Mouse (Mus musculus) CH12.LX (cell line): ENCODE measurements around the gene Olfr649. TPM values are rescaled to one million over a fixed set of nuclear protein-coding genes. Genes with fewer than 3 reads are reported as not detected.

Source experiments
- DNase-seq: peaks from one replicate; pipeline ENCODE4 v3.0.0-alpha.2; 2013; ENCODE audit errors: extremely low read depth
- H3K27ac ChIP-seq: 2 replicates; pipeline ENCODE4 v1.5.1; 2012; ENCODE audit warnings: low read depth, mild to moderate bottlenecking, control low read depth, moderate library complexity; ENCODE audit not compliant: insufficient read depth
- H3K27me3 ChIP-seq: replicated peaks from 2 replicates; pipeline ENCODE3; 2012; ENCODE audit warnings: inconsistent platforms
- H3K36me3 ChIP-seq, 2 experiments: replicated peaks in 1 of 2; 2 replicates each; pipeline versions ENCODE3 to v1.6.1; 2012; ENCODE audit warnings: inconsistent platforms in 1 of 2, low read length in 1 of 2, mild to moderate bottlenecking in 1 of 2, mixed read lengths in 1 of 2, moderate library complexity in 1 of 2; ENCODE audit not compliant: control insufficient read depth in 1 of 2, insufficient read depth in 1 of 2
- H3K4me1 ChIP-seq, 2 experiments: 2 replicates each; pipeline ENCODE4 v1.6.1; 2012; ENCODE audit warnings: inconsistent platforms in 1 of 2, moderate library complexity in 1 of 2; ENCODE audit not compliant: insufficient read depth in 2 of 2, control insufficient read depth in 1 of 2
- H3K4me2 ChIP-seq: 2 replicates; pipeline ENCODE4 v1.6.1; 2012; ENCODE audit warnings: low read depth, mild to moderate bottlenecking, control low read depth; ENCODE audit not compliant: poor library complexity, insufficient read depth, severe bottlenecking
- H3K4me3 ChIP-seq, 3 experiments: fragments of 150-350 bp in 1 of 3; sonication (generic) in 1 of 3; replicated peaks in 1 of 3; 2 replicates each; pipeline versions ENCODE3 to v1.5.1; 2011 to 2012; ENCODE audit warnings: low read depth in 2 of 3, low read length in 2 of 3, mild to moderate bottlenecking in 2 of 3, moderate library complexity in 2 of 3, control low read depth in 1 of 3, improper control_type of control experiment in 1 of 3, inconsistent platforms in 1 of 3, mixed read lengths in 1 of 3; ENCODE audit not compliant: poor library complexity in 1 of 3
- H3K79me2 ChIP-seq: replicated peaks from 2 replicates; pipeline ENCODE4 v1.6.1; 2012; ENCODE audit warnings: mild to moderate bottlenecking, moderate library complexity; ENCODE audit not compliant: control insufficient read depth, poor library complexity, insufficient read depth, severe bottlenecking; ENCODE audit errors: extremely low read depth
- H3K9ac ChIP-seq: 2 replicates; pipeline ENCODE4 v1.6.1; 2012; ENCODE audit warnings: low read depth, mild to moderate bottlenecking, control low read depth, moderate library complexity; ENCODE audit not compliant: insufficient read depth
- H3K9me3 ChIP-seq: replicated peaks from 2 replicates; pipeline ENCODE3; 2012; ENCODE audit warnings: low read length, inconsistent platforms, mixed read lengths
- BHLHE40 ChIP-seq: IDR thresholded peaks from 2 replicates; pipeline ENCODE4 v1.6.1; 2011; ENCODE audit warnings: mild to moderate bottlenecking, low read depth, low read length, improper control_type of control experiment
- CHD1 ChIP-seq: IDR thresholded peaks from 2 replicates; pipeline ENCODE4 v1.6.1; 2012; ENCODE audit warnings: low read depth, low read length, improper control_type of control experiment, inconsistent platforms
- CHD2 ChIP-seq: IDR thresholded peaks from 2 replicates; pipeline ENCODE4 v1.6.1; 2011; ENCODE audit warnings: low read length, improper control_type of control experiment
- ELF1 ChIP-seq: IDR thresholded peaks from 2 replicates; pipeline ENCODE4 v1.6.1; 2014; ENCODE audit warnings: low read depth, mild to moderate bottlenecking, inconsistent platforms, low read length, improper control_type of control experiment
- EP300 ChIP-seq: IDR thresholded peaks from 2 replicates; pipeline ENCODE4 v1.6.1; 2011; ENCODE audit warnings: low read length, improper control_type of control experiment
- GABPA ChIP-seq: IDR thresholded peaks from 2 replicates; pipeline ENCODE4 v1.6.1; 2012; ENCODE audit warnings: low read depth, low read length, improper control_type of control experiment, inconsistent platforms; ENCODE audit not compliant: insufficient replicate concordance
- HCFC1 ChIP-seq: IDR thresholded peaks from 2 replicates; pipeline ENCODE4 v1.6.1; 2012; ENCODE audit warnings: low read depth, mild to moderate bottlenecking, inconsistent platforms, low read length, improper control_type of control experiment
- IRF4 ChIP-seq: IDR thresholded peaks from 2 replicates; pipeline ENCODE4 v1.6.1; 2014; ENCODE audit warnings: low read depth, mild to moderate bottlenecking, inconsistent platforms, low read length, improper control_type of control experiment
- JUND ChIP-seq: conservative IDR thresholded peaks from 2 replicates; pipeline ENCODE4 v1.6.1; 2011; ENCODE audit warnings: low read depth, low read length, improper control_type of control experiment
- MAFK ChIP-seq: IDR thresholded peaks from 2 replicates; pipeline ENCODE4 v1.6.1; 2011; ENCODE audit warnings: low read length, improper control_type of control experiment; ENCODE audit not compliant: insufficient replicate concordance
- MAX ChIP-seq: IDR thresholded peaks from 2 replicates; pipeline ENCODE4 v1.6.1; 2011; ENCODE audit warnings: low read length, improper control_type of control experiment
- MAZ ChIP-seq: IDR thresholded peaks from 2 replicates; pipeline ENCODE4 v1.6.1; 2012; ENCODE audit warnings: low read depth, mild to moderate bottlenecking, inconsistent platforms, low read length, improper control_type of control experiment, moderate library complexity
- MEF2A ChIP-seq: IDR thresholded peaks from 2 replicates; pipeline ENCODE4 v1.6.1; 2014; ENCODE audit warnings: low read depth, mild to moderate bottlenecking, inconsistent platforms, low read length, improper control_type of control experiment, borderline replicate concordance
- MXI1 ChIP-seq: IDR thresholded peaks from 2 replicates; pipeline ENCODE4 v1.6.1; 2011; ENCODE audit warnings: mild to moderate bottlenecking, low read depth, low read length, improper control_type of control experiment
- MYC ChIP-seq: IDR thresholded peaks from 2 replicates; pipeline ENCODE4 v1.6.1; 2011; ENCODE audit warnings: low read depth, mild to moderate bottlenecking, improper control_type of control experiment, low read length
- NELFE ChIP-seq: IDR thresholded peaks from 2 replicates; pipeline ENCODE4 v1.6.1; 2011; ENCODE audit warnings: low read depth, low read length, improper control_type of control experiment
- NRF1 ChIP-seq: IDR thresholded peaks from 2 replicates; pipeline ENCODE4 v1.6.1; 2014; ENCODE audit warnings: low read depth, mild to moderate bottlenecking, inconsistent platforms, low read length, improper control_type of control experiment, moderate library complexity
- PAX5 ChIP-seq: IDR thresholded peaks from 2 replicates; pipeline ENCODE4 v1.6.1; 2012; ENCODE audit warnings: low read length, inconsistent platforms, mixed read lengths
- POLR2A ChIP-seq: IDR thresholded peaks from 2 replicates; pipeline ENCODE4 v1.6.1; 2011; ENCODE audit warnings: low read depth, mild to moderate bottlenecking, improper control_type of control experiment, low read length
- POLR2AphosphoS2 ChIP-seq: IDR thresholded peaks from 2 replicates; pipeline ENCODE4 v1.6.1; 2011; ENCODE audit warnings: low read depth, low read length, improper control_type of control experiment
- RAD21 ChIP-seq: IDR thresholded peaks from 2 replicates; pipeline ENCODE4 v1.6.1; 2011; ENCODE audit warnings: low read depth, mild to moderate bottlenecking, low read length, improper control_type of control experiment, moderate library complexity
- SIN3A ChIP-seq: IDR thresholded peaks from 2 replicates; pipeline ENCODE4 v1.6.1; 2012; ENCODE audit warnings: low read length, improper control_type of control experiment, inconsistent platforms
- USF1 ChIP-seq: IDR thresholded peaks from 2 replicates; pipeline ENCODE4 v1.6.1; 2014; ENCODE audit warnings: low read depth, mild to moderate bottlenecking, inconsistent platforms, low read length, improper control_type of control experiment
- ZNF384 ChIP-seq: IDR thresholded peaks from 2 replicates; pipeline ENCODE4 v1.6.1; 2012; ENCODE audit warnings: low read depth, low read length, improper control_type of control experiment, inconsistent platforms
- dilution Hi-C: fragments of 300-500 bp; cut with MboI; formaldehyde crosslinking; loops from 2 replicates; pipeline ENCODE4 v1.14.3; 2020; ENCODE audit warnings: low sequenced_read_pairs; ENCODE audit not compliant: extremely low pct_unique_long_range_greater_than_20kb, extremely low pct_ligation_motif_present
- in situ Hi-C: fragments of 300-500 bp; cut with MboI; formaldehyde crosslinking; loops from 3 replicates; pipeline ENCODE4 v1.14.3; 2019; ENCODE audit warnings: low sequenced_read_pairs, low pct_ligation_motif_present, low pct_unique_long_range_greater_than_20kb, mixed read lengths
- polyA plus RNA-seq: library from polyadenylated mRNA; unstranded; fragments of >175 nt; gene quantifications from 2 replicates; pipeline ENCODE4 v1.2.1, GENCODE M21; 2012; ENCODE audit warnings: low read depth; ENCODE audit not compliant: insufficient read length
- total RNA-seq, 2 experiments: library from RNA; depleted of rRNA; stranded (reverse); fragments of 300-350 nt in 1 of 2; fragments of >200 nt in 1 of 2; gene quantifications; 2 replicates each; pipeline ENCODE4 v1.2.3; 2012 to 2014

Gene Olfr649
- total and polyA plus RNA-seq, 3 experiments = not detected

GRCm38 (mm10) chr7:104179074-104179473, 16.7 kb downstream of the Olfr649 start:
- dilution Hi-C loops = no loop called here

GRCm38 (mm10) chr7:104178422-104179054, 17.2 kb downstream of the Olfr649 start:
- DNase-seq = no peak
- dilution Hi-C loops = no loop called here
- no peak overlapping the region for H3K4me2 ChIP-seq
- H3K9me3 ChIP-seq = no peaks in the 10 kb centered on the region
- no peaks in the 10 kb centered on the region for H3K36me3 ChIP-seq
- H3K4me1 ChIP-seq = no peaks in the 10 kb centered on the region
- no peaks in the 10 kb centered on the region for H3K79me2 ChIP-seq
- in situ Hi-C loops = loop anchor here (25.0 kb wide), 1 partner anchor 466 kb away; the partner anchor contains the start of gene Olfr243
- no peak overlapping the region for H3K9ac ChIP-seq
- H3K27ac ChIP-seq = no peak overlapping the region
- no peak overlapping the region for H3K4me3 ChIP-seq
- TF ChIP-seq POLR2A (no peak), MYC (no peak), GABPA (no peak), CHD1 (no peak), ZNF384 (no peak), NRF1 (no peak), BHLHE40 (no peak), JUND (no peak), SIN3A (no peak), EP300 (no peak), RAD21 (no peak), PAX5 (no peak), MXI1 (no peak), MAX (no peak), CHD2 (no peak), MAFK (no peak), MAZ (no peak)
- no peaks in the 10 kb centered on the region for H3K27me3 ChIP-seq

More at GRCm38 (mm10) chr7:104179074-104179473, 16.7 kb downstream of the Olfr649 start:
- H3K9me3 ChIP-seq = no peaks in the 10 kb centered on the region
- in situ Hi-C loops = loop anchor here (25.0 kb wide), 1 partner anchor 467 kb away; the partner anchor contains the start of gene Olfr243
- no peak overlapping the region for H3K27ac ChIP-seq
- no peak overlapping the region for H3K9ac ChIP-seq
- no peak overlapping the region for H3K4me3 ChIP-seq
- H3K4me1 ChIP-seq = no peaks in the 10 kb centered on the region
- no peak for TF ChIP-seq MAX
- no peak for TF ChIP-seq NELFE
- no peak for TF ChIP-seq MAFK
- no peak for TF ChIP-seq POLR2AphosphoS2
- TF ChIP-seq CHD1 = no peak
- TF ChIP-seq SIN3A = no peak
- no peak for TF ChIP-seq ELF1
- no peak for TF ChIP-seq USF1
- no peak for TF ChIP-seq MEF2A
- TF ChIP-seq HCFC1 = no peak
- TF ChIP-seq POLR2A = no peak
- no peak for TF ChIP-seq NRF1
- TF ChIP-seq IRF4 = no peak
- H3K4me2 ChIP-seq = no peak overlapping the region
- H3K27me3 ChIP-seq = no peaks in the 10 kb centered on the region
- no peaks in the 10 kb centered on the region for H3K36me3 ChIP-seq
- no peak for DNase-seq
- no peaks in the 10 kb centered on the region for H3K79me2 ChIP-seq
